Mouse (Mus musculus) thymus, adult 2 months (tissue): Measurements from ENCODE around the gene Ddah1.

Experiments used
- CTCF ChIP-seq: fragments of 200-500 bp; IDR thresholded peaks from 2 replicates; pipeline ENCODE4 v1.5.1; 2012; ENCODE audit warnings: mild to moderate bottlenecking, control low read depth, low read length, moderate library complexity, borderline replicate concordance; ENCODE audit not compliant: control insufficient read depth, poor library complexity, insufficient read depth; ENCODE audit errors: extremely low read depth
- POLR2A ChIP-seq: fragments of 200-500 bp; IDR thresholded peaks from 2 replicates; pipeline ENCODE4 v1.6.1; 2012; ENCODE audit warnings: mild to moderate bottlenecking, low read length, control low read depth, moderate library complexity; ENCODE audit not compliant: control insufficient read depth, poor library complexity, insufficient read depth; ENCODE audit errors: extremely low read depth

DNA sequence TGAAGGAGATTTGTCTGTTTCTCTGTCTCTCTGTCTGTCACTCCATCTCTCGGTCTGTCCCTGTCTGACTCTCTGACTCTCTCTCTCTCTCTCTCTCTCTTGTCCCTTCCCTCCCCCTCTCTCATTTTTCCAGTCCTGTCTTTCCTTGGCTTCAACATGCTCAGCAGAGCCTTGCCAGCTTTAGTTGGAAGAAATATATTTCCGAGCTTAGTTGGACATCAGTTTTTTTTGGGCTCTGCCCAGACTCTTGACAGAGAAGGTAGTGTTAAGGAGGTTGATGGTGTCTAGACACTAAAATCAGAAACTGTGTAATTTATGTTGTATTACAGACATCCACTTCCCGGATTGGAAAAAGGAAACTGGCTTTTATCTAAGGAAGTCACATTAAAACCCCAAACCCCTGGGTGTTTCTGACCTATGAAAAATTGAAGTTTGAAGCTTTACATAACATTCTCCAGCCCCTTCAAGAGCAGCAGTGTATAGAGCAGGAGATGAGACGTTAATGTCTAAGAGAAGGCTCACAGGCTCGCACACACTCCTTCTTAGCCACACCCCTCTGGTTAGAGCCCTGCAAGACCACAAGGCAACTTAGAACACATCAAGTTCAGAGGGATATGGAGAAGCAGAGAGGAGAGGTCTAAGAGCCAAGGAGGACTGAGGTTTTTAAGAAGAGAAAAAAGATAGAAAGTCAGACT, 21.0 kb downstream of the Ddah1 start:
- TF ChIP-seq POLR2A (no peak), CTCF (no peak)
